Mouse (Mus musculus) CH12.LX (cell line): ENCODE results near the gene Gas7. TPM values are rescaled to one million over a fixed set of nuclear protein-coding genes. Genes with fewer than 3 reads are reported as not detected.

Experiments used
- DNase-seq: peaks from one replicate; pipeline ENCODE4 v3.0.0-alpha.2; 2013; ENCODE audit errors: extremely low read depth
- H3K27ac ChIP-seq: 2 replicates; pipeline ENCODE4 v1.5.1; 2012; ENCODE audit warnings: low read depth, mild to moderate bottlenecking, control low read depth, moderate library complexity; ENCODE audit not compliant: insufficient read depth
- H3K27me3 ChIP-seq: replicated peaks from 2 replicates; pipeline ENCODE3; 2012; ENCODE audit warnings: inconsistent platforms
- H3K36me3 ChIP-seq, 2 experiments: replicated peaks in 1 of 2; 2 replicates each; pipeline versions ENCODE3 to v1.6.1; 2012; ENCODE audit warnings: inconsistent platforms in 1 of 2, low read length in 1 of 2, mild to moderate bottlenecking in 1 of 2, mixed read lengths in 1 of 2, moderate library complexity in 1 of 2; ENCODE audit not compliant: control insufficient read depth in 1 of 2, insufficient read depth in 1 of 2
- H3K4me1 ChIP-seq, 2 experiments: 2 replicates each; pipeline ENCODE4 v1.6.1; 2012; ENCODE audit warnings: inconsistent platforms in 1 of 2, moderate library complexity in 1 of 2; ENCODE audit not compliant: insufficient read depth in 2 of 2, control insufficient read depth in 1 of 2
- H3K4me2 ChIP-seq: 2 replicates; pipeline ENCODE4 v1.6.1; 2012; ENCODE audit warnings: low read depth, mild to moderate bottlenecking, control low read depth; ENCODE audit not compliant: poor library complexity, insufficient read depth, severe bottlenecking
- H3K4me3 ChIP-seq, 3 experiments: fragments of 150-350 bp in 1 of 3; sonication (generic) in 1 of 3; replicated peaks in 1 of 3; 2 replicates each; pipeline versions ENCODE3 to v1.5.1; 2011 to 2012; ENCODE audit warnings: low read depth in 2 of 3, low read length in 2 of 3, mild to moderate bottlenecking in 2 of 3, moderate library complexity in 2 of 3, control low read depth in 1 of 3, improper control_type of control experiment in 1 of 3, inconsistent platforms in 1 of 3, mixed read lengths in 1 of 3; ENCODE audit not compliant: poor library complexity in 1 of 3
- H3K79me2 ChIP-seq: replicated peaks from 2 replicates; pipeline ENCODE4 v1.6.1; 2012; ENCODE audit warnings: mild to moderate bottlenecking, moderate library complexity; ENCODE audit not compliant: control insufficient read depth, poor library complexity, insufficient read depth, severe bottlenecking; ENCODE audit errors: extremely low read depth
- H3K9ac ChIP-seq: 2 replicates; pipeline ENCODE4 v1.6.1; 2012; ENCODE audit warnings: low read depth, mild to moderate bottlenecking, control low read depth, moderate library complexity; ENCODE audit not compliant: insufficient read depth
- H3K9me3 ChIP-seq: replicated peaks from 2 replicates; pipeline ENCODE3; 2012; ENCODE audit warnings: low read length, inconsistent platforms, mixed read lengths
- CHD1 ChIP-seq: IDR thresholded peaks from 2 replicates; pipeline ENCODE4 v1.6.1; 2012; ENCODE audit warnings: low read depth, low read length, improper control_type of control experiment, inconsistent platforms
- CHD2 ChIP-seq: IDR thresholded peaks from 2 replicates; pipeline ENCODE4 v1.6.1; 2011; ENCODE audit warnings: low read length, improper control_type of control experiment
- E2F4 ChIP-seq: IDR thresholded peaks from 2 replicates; pipeline ENCODE4 v1.6.1; 2011; ENCODE audit warnings: low read depth, low read length, improper control_type of control experiment; ENCODE audit not compliant: insufficient replicate concordance
- ELF1 ChIP-seq: IDR thresholded peaks from 2 replicates; pipeline ENCODE4 v1.6.1; 2014; ENCODE audit warnings: low read depth, mild to moderate bottlenecking, inconsistent platforms, low read length, improper control_type of control experiment
- EP300 ChIP-seq: IDR thresholded peaks from 2 replicates; pipeline ENCODE4 v1.6.1; 2011; ENCODE audit warnings: low read length, improper control_type of control experiment
- ETS1 ChIP-seq: conservative IDR thresholded peaks from 2 replicates; pipeline ENCODE4 v1.6.1; 2012; ENCODE audit warnings: low read depth, mild to moderate bottlenecking, inconsistent platforms, low read length, improper control_type of control experiment, moderate library complexity
- JUN ChIP-seq: IDR thresholded peaks from 2 replicates; pipeline ENCODE4 v1.6.1; 2011; ENCODE audit warnings: low read depth, mild to moderate bottlenecking, low read length, improper control_type of control experiment, moderate library complexity; ENCODE audit not compliant: insufficient read depth
- JUND ChIP-seq: conservative IDR thresholded peaks from 2 replicates; pipeline ENCODE4 v1.6.1; 2011; ENCODE audit warnings: low read depth, low read length, improper control_type of control experiment
- MAX ChIP-seq: IDR thresholded peaks from 2 replicates; pipeline ENCODE4 v1.6.1; 2011; ENCODE audit warnings: low read length, improper control_type of control experiment
- MAZ ChIP-seq: IDR thresholded peaks from 2 replicates; pipeline ENCODE4 v1.6.1; 2012; ENCODE audit warnings: low read depth, mild to moderate bottlenecking, inconsistent platforms, low read length, improper control_type of control experiment, moderate library complexity
- MEF2A ChIP-seq: IDR thresholded peaks from 2 replicates; pipeline ENCODE4 v1.6.1; 2014; ENCODE audit warnings: low read depth, mild to moderate bottlenecking, inconsistent platforms, low read length, improper control_type of control experiment, borderline replicate concordance
- POLR2AphosphoS2 ChIP-seq: IDR thresholded peaks from 2 replicates; pipeline ENCODE4 v1.6.1; 2011; ENCODE audit warnings: low read depth, low read length, improper control_type of control experiment
- RAD21 ChIP-seq: IDR thresholded peaks from 2 replicates; pipeline ENCODE4 v1.6.1; 2011; ENCODE audit warnings: low read depth, mild to moderate bottlenecking, low read length, improper control_type of control experiment, moderate library complexity
- RCOR1 ChIP-seq: conservative IDR thresholded peaks from 2 replicates; pipeline ENCODE4 v1.6.1; 2012; ENCODE audit warnings: low read depth, mild to moderate bottlenecking, inconsistent platforms, low read length, improper control_type of control experiment
- SIN3A ChIP-seq: IDR thresholded peaks from 2 replicates; pipeline ENCODE4 v1.6.1; 2012; ENCODE audit warnings: low read length, improper control_type of control experiment, inconsistent platforms
- TCF12 ChIP-seq: IDR thresholded peaks from 2 replicates; pipeline ENCODE4 v1.6.1; 2014; ENCODE audit warnings: low read depth, mild to moderate bottlenecking, inconsistent platforms, low read length, improper control_type of control experiment
- ZMIZ1 ChIP-seq: IDR thresholded peaks from 2 replicates; pipeline ENCODE4 v1.6.1; 2012; ENCODE audit warnings: low read depth, mild to moderate bottlenecking, inconsistent platforms, low read length, improper control_type of control experiment
- ZNF384 ChIP-seq: IDR thresholded peaks from 2 replicates; pipeline ENCODE4 v1.6.1; 2012; ENCODE audit warnings: low read depth, low read length, improper control_type of control experiment, inconsistent platforms
- dilution Hi-C: fragments of 300-500 bp; cut with MboI; formaldehyde crosslinking; loops from 2 replicates; pipeline ENCODE4 v1.14.3; 2020; ENCODE audit warnings: low sequenced_read_pairs; ENCODE audit not compliant: extremely low pct_unique_long_range_greater_than_20kb, extremely low pct_ligation_motif_present
- in situ Hi-C: fragments of 300-500 bp; cut with MboI; formaldehyde crosslinking; loops from 3 replicates; pipeline ENCODE4 v1.14.3; 2019; ENCODE audit warnings: low sequenced_read_pairs, low pct_ligation_motif_present, low pct_unique_long_range_greater_than_20kb, mixed read lengths
- polyA plus RNA-seq: library from polyadenylated mRNA; unstranded; fragments of >175 nt; gene quantifications from 2 replicates; pipeline ENCODE4 v1.2.1, GENCODE M21; 2012; ENCODE audit warnings: low read depth; ENCODE audit not compliant: insufficient read length
- total RNA-seq, 2 experiments: library from RNA; depleted of rRNA; stranded (reverse); fragments of 300-350 nt in 1 of 2; fragments of >200 nt in 1 of 2; gene quantifications; 2 replicates each; pipeline ENCODE4 v1.2.3; 2012 to 2014

The Gas7 gene
- total and polyA plus RNA-seq, 3 experiments, result 7.0 to 20.8 (median 7.0) TPM

DNA sequence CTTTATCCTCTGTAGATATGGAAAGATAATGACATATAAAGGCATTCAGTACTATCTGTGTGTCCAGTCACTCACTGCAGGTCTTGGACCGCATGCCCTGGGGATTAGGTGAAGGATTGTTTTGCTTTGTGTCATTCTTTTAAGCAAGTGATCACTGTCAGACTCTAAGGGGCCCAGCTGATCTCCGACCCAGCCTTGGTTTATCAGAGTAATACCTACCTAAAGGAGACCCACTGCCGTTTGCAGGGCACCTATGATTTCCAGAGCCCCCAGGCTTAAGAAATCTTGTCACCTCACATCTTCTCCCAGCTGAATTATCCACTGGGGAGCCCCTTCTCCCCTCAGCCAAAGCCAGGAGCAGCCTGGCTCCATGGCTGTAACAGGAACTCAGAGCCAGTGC is 70.6 kb downstream of the Gas7 start:
- H3K4me1 ChIP-seq, result peaks cover 12 to 55% of the 10 kb centered on the region in 2 experiments; a peak in 3 of 4 replicates
- no peak for DNase-seq
- H3K27me3 ChIP-seq, result no peaks in the 10 kb centered on the region
- no peak overlapping the region for H3K4me3 ChIP-seq
- no peak overlapping the region for H3K27ac ChIP-seq
- no peaks in the 10 kb centered on the region for H3K36me3 ChIP-seq
- no peaks in the 10 kb centered on the region for H3K79me2 ChIP-seq
- no peak for TF ChIP-seq ETS1
- no peak for TF ChIP-seq MAX
- TF ChIP-seq RCOR1, result no peak
- H3K9ac ChIP-seq, result no peak overlapping the region
- H3K9me3 ChIP-seq, result peaks cover 2% of the 10 kb centered on the region
- in situ Hi-C loops (no loop called here), dilution Hi-C loops (no loop called here)
- no peak overlapping the region for H3K4me2 ChIP-seq

DNA sequence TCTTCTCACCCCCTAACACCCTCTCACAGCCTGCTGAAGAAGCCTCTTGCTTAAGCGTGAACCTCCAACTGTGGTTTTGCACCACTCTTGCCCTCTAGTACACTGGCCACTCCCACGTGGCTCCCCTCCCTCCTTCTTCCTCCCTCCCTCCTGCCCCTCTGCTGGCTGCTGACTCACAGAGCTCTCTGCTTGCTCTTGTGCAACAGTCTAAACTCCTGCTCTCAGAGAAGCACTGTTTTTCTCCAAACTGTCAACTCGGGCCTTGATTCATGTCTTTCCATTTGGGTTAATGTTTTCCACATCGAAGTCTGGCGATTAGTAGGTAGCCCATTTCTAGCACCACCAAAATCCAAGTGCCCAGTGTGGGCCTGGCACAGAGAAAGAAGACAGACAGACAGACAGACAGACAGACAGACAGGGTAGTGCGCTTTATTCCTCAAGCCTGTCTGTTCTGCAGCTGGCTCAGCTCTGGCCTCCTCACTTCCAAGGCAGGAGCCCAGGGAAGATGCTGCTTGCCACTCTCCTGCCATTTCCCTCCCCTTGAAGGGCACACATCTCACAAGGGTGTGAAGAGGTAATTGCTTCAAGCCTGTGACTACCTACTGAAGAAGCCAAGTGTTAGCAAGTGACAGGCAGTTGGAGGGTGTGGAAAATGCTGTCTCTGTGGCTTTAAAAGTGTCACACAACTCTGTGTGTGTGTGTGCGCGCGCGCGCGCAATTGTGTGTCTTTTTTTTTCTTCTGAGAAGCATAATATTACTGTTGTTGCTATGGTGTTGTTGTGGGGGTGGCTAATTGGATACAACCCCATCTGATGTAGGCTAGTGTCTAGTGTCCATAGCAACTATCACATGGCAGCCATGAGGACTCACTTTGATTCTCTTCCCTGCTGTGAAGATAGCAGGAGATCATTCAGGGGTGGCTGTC is 71.6 kb downstream of the Gas7 start:
- no peaks in the 10 kb centered on the region for H3K36me3 ChIP-seq
- no peak overlapping the region for H3K9ac ChIP-seq
- peak; percentile 37 for DNase-seq
- TF ChIP-seq POLR2AphosphoS2, result no peak
- H3K4me2 ChIP-seq, result no peak overlapping the region
- in situ Hi-C loops (no loop called here), dilution Hi-C loops (no loop called here)
- peaks cover 12 to 57% of the 10 kb centered on the region in 2 experiments; a peak in 3 of 4 replicates for H3K4me1 ChIP-seq
- no peaks in the 10 kb centered on the region for H3K79me2 ChIP-seq
- H3K27me3 ChIP-seq, result no peaks in the 10 kb centered on the region
- H3K4me3 ChIP-seq, result no peak overlapping the region
- H3K9me3 ChIP-seq, result peaks cover 2% of the 10 kb centered on the region
- no peak overlapping the region for H3K27ac ChIP-seq

- in situ Hi-C loops (loop anchor here (5.0 kb wide), 2 partner anchors 36 to 111 kb away; no protein-coding TSS in a partner anchor), dilution Hi-C loops (no loop called here)
- Histone ChIP-seq H3K4me2 (no peak overlapping the region), H3K79me2 (no peaks in the 10 kb centered on the region), H3K27me3 (no peaks in the 10 kb centered on the region), H3K36me3 (no peaks in the 10 kb centered on the region), H3K9me3 (peaks cover 2% of the 10 kb centered on the region), H3K4me3 (no peak overlapping the region), H3K9ac (no peak overlapping the region)
- TF ChIP-seq JUND (no peak), ZNF384 (no peak), JUN (no peak), EP300 (no peak), CHD2 (no peak), SIN3A (no peak), MAZ (no peak), ZMIZ1 (no peak), E2F4 (no peak), MEF2A (no peak), ELF1 (no peak), RAD21 (no peak), CHD1 (no peak), TCF12 (no peak)
- TF ChIP-seq, all 38 proteins: peak for 0
- H3K27ac ChIP-seq, result no peak overlapping the region
- H3K4me1 ChIP-seq, result peaks cover 6 to 34% of the 10 kb centered on the region in 2 experiments; a peak in 3 of 4 replicates
- no peak for DNase-seq
These were observed 76.0 kb downstream of the Gas7 start for GRCm38 (mm10) chr11:67531286-67531685.
